Mouse (Mus musculus) liver, adult 2 months (tissue): ENCODE results near the gene Spag6. TPM values are rescaled to one million over a fixed set of nuclear protein-coding genes. Genes with fewer than 3 reads are reported as not detected.

Experiments
- DNase-seq: peaks from one replicate; pipeline ENCODE4 v3.0.0-alpha.2; 2011; ENCODE audit warnings: low read depth, low spot score; ENCODE audit errors: extremely low read depth
- H3K27ac ChIP-seq: fragments of 200-500 bp; replicated peaks from 2 replicates; pipeline ENCODE4 v1.5.1; 2012; ENCODE audit warnings: low read depth, mild to moderate bottlenecking, control low read depth, inconsistent platforms, low read length; ENCODE audit not compliant: insufficient read depth
- H3K27me3 ChIP-seq: fragments of 200-500 bp; 2 replicates; pipeline ENCODE4 v1.6.1; 2012; ENCODE audit warnings: mild to moderate bottlenecking, moderate library complexity, low read length, inconsistent platforms; ENCODE audit not compliant: control insufficient read depth, insufficient read depth
- H3K36me3 ChIP-seq: fragments of 200-500 bp; 2 replicates; pipeline ENCODE4 v1.6.1; 2012; ENCODE audit warnings: low read length, inconsistent platforms; ENCODE audit not compliant: control insufficient read depth, insufficient read depth
- H3K4me1 ChIP-seq: fragments of 200-500 bp; 2 replicates; pipeline ENCODE4 v1.6.1; 2011; ENCODE audit warnings: low read length; ENCODE audit not compliant: control insufficient read depth, insufficient read depth
- H3K4me3 ChIP-seq: fragments of 200-500 bp; 2 replicates; pipeline ENCODE4 v1.5.1; 2011; ENCODE audit warnings: low read depth, mild to moderate bottlenecking, control low read depth, low read length, moderate library complexity; ENCODE audit not compliant: insufficient read depth
- H3K79me2 ChIP-seq: fragments of 200-500 bp; 2 replicates; pipeline ENCODE4 v1.6.1; 2012; ENCODE audit warnings: inconsistent platforms, mild to moderate bottlenecking, low read length, moderate library complexity; ENCODE audit not compliant: control insufficient read depth, insufficient read depth
- H3K9ac ChIP-seq: fragments of 200-500 bp; 2 replicates; pipeline ENCODE4 v1.6.1; 2012; ENCODE audit warnings: low read depth, mild to moderate bottlenecking, control low read depth, inconsistent platforms, low read length
- CTCF ChIP-seq: fragments of 200-500 bp; IDR thresholded peaks from 2 replicates; pipeline ENCODE4 v1.5.1; 2011; ENCODE audit warnings: low read depth, low read length, control low read depth
- POLR2A ChIP-seq: fragments of 200-500 bp; IDR thresholded peaks from 2 replicates; pipeline ENCODE4 v1.6.1; 2011; ENCODE audit warnings: low read length, control low read depth; ENCODE audit not compliant: insufficient read depth; ENCODE audit errors: extremely low read depth
- WGBS: fragments of 180-500 bp; shearing (Covaris S2); methylation state at CpG from one replicate; pipeline ENCODE4 v1.1.7; 2018; 5-methylcytosine and 5-hydroxymethylcytosine counted together
- polyA plus RNA-seq: library from polyadenylated mRNA; depleted of rRNA; stranded (reverse); fragments of >200 nt; gene quantifications from 2 replicates; pipeline ENCODE4 v1.2.3, GENCODE M21; 2012
- total RNA-seq: library from RNA; depleted of rRNA; stranded (reverse); fragments of >200 nt; gene quantifications from 2 replicates; pipeline ENCODE4 v1.2.3, GENCODE M21; 2014

Spag6 gene
- total and polyA plus RNA-seq, 2 experiments: not detected

DNA sequence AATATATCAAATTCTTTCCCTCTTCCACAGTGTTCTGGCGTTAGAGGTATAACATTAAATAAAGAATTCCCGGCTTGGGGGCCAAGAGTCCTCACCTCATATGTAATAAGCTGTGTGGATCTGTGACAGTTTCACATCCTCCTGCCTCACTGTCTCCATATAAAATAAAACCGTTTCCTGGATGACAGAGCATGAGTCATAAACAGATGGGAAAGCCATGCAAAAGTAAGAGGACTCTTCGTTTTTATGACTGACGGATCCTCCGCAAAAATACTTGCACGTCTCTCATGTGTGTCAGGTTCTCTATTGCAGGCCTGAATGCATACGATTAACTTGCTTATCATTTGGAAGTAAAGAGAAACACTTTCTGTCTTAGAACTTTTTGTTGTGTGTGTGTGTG, 78.6 kb downstream of the Spag6 start:
- Histone ChIP-seq H3K4me3 (no peak overlapping the region), H3K79me2 (no peaks in the 10 kb centered on the region), H3K27ac (no peak overlapping the region), H3K27me3 (no peaks in the 10 kb centered on the region), H3K9ac (no peak overlapping the region), H3K4me1 (peaks cover under 1% of the 10 kb centered on the region; the same call in 1 of the 2 replicates), H3K36me3 (no peaks in the 10 kb centered on the region)
- TF ChIP-seq POLR2A (no peak), CTCF (no peak)
- DNase-seq: no peak
- WGBS: 85% methylated on average over 8 of the region's 8 CpGs

DNA sequence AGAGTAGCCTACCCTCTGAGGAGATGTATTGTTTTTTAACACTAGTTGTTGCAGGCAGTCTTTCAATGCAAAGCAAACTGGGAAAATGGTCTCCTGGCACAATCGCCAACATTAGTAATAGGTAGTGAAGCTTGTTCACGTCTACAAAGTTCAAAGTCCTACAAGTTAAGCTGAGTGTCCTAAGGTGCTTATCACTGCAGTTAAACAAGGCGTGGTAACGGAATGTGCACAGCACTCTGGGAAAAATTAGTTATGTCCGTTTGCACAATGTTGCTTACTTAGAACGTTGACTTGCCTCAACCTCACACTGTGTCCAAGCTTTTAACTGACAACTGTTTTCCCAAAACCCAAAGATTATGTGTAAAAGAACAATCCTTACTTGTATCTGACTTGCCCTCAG, 80.5 kb downstream of the Spag6 start:
- H3K79me2 ChIP-seq: no peaks in the 10 kb centered on the region
- no peak overlapping the region for H3K9ac ChIP-seq
- TF ChIP-seq CTCF: no peak
- TF ChIP-seq POLR2A: no peak
- H3K27ac ChIP-seq: no peak overlapping the region
- H3K36me3 ChIP-seq: no peaks in the 10 kb centered on the region
- DNase-seq: peak; percentile 7
- WGBS: 33% methylated on average over 6 of the region's 6 CpGs
- no peaks in the 10 kb centered on the region for H3K27me3 ChIP-seq
- no peaks in the 10 kb centered on the region for H3K4me1 ChIP-seq
- H3K4me3 ChIP-seq: no peak overlapping the region

DNA sequence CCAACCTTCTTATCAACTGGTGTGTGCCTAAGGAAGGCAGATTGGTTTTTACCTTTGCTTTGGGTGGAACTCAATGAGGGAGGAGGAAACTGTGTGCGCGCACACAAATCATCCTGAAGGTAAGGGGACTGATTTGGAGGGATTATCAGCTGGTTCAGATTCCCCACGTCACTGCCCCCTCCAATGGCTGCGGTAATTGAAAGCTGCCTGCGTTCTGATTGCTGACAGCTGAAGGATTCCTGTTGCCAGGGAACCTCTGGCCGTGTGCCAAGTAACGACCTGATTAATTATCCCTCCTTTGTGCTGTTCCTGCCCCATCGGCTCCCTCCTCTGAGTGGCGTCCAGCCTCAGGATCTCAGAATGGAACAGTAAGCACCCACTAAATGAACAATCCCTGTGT, 84.4 kb downstream of the Spag6 start:
- DNase-seq: no peak
- no peaks in the 10 kb centered on the region for H3K79me2 ChIP-seq
- TF ChIP-seq POLR2A (no peak), CTCF (no peak)
- H3K4me3 ChIP-seq: no peak overlapping the region
- no peak overlapping the region for H3K27ac ChIP-seq
- no peaks in the 10 kb centered on the region for H3K27me3 ChIP-seq
- no peak overlapping the region for H3K9ac ChIP-seq
- no peaks in the 10 kb centered on the region for H3K4me1 ChIP-seq
- 27% methylated on average over 9 of the region's 9 CpGs for WGBS
- no peaks in the 10 kb centered on the region for H3K36me3 ChIP-seq

DNA sequence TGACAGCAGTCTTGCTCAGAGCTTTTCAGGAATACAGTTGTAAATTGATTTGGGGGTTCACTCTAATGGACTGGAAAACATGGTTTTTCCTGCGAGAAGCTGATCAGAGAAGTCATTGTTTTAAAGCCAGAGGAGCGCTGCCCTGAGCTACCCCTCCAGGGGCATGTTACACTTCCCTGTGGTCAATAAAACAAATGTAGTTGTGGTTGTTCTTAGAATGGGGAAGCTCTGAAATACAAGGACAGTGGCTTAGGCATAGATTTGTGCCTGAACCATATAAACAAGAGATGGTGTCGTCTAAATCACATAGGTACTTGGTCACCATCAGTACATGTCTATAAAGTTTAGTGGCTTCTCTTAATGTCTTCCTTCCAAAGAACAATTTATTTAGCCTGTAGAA, 86.0 kb downstream of the Spag6 start:
- Histone ChIP-seq H3K4me1 (no peaks in the 10 kb centered on the region), H3K27ac (no peak overlapping the region), H3K4me3 (no peak overlapping the region), H3K9ac (no peak overlapping the region), H3K27me3 (no peaks in the 10 kb centered on the region), H3K36me3 (no peaks in the 10 kb centered on the region), H3K79me2 (no peaks in the 10 kb centered on the region)
- WGBS: 86% methylated on average over 3 of the region's 3 CpGs
- no peak for TF ChIP-seq CTCF
- TF ChIP-seq POLR2A: no peak
- no peak for DNase-seq

DNA sequence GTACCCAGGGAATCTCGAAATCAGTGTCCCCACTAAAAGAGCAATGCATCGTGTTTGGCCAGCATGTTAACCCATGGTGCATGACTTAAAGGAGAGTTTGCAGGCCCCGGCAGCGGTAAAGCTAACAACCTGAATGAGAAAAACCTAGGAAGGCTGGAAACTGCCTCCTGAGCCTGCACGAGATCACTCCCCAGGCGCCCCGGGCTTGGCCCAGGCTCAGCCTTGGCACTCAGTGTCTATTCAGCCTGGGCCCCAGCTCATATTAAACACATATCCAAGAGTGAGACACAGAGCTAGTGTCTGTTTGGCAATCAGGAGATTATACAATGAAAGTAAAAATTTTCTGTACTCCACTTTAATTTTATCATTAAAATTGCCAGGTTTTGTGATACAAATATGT, 87.5 kb downstream of the Spag6 start:
- no peak overlapping the region for H3K4me3 ChIP-seq
- 89% methylated on average over 7 of the region's 7 CpGs for WGBS
- DNase-seq: no peak
- no peaks in the 10 kb centered on the region for H3K36me3 ChIP-seq
- no peaks in the 10 kb centered on the region for H3K4me1 ChIP-seq
- H3K9ac ChIP-seq: no peak overlapping the region
- no peak for TF ChIP-seq CTCF
- no peak for TF ChIP-seq POLR2A
- H3K27me3 ChIP-seq: no peaks in the 10 kb centered on the region
- H3K27ac ChIP-seq: no peak overlapping the region
- no peaks in the 10 kb centered on the region for H3K79me2 ChIP-seq

DNA sequence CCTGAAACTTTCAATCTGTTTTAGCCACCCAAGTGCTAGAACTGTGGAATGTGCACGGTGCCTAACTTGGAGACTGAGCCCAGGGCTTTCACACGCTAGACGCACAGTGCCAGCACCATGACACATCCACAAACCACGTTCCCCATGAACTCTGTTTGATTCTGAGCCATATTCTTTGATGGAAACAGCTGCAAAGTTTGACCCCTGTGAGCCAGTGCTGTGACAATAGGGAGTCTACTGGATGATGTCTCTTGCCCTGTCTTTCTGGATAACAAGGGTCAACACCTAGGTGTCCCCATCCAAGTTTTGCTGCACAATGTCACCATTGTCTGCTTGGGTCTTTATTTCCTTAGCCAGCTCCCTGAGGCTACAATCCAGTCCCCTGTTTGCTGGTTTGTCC, 100.4 kb downstream of the Spag6 start:
- TF ChIP-seq POLR2A (no peak), CTCF (no peak)
- Histone ChIP-seq H3K79me2 (no peaks in the 10 kb centered on the region), H3K4me1 (no peaks in the 10 kb centered on the region), H3K4me3 (no peak overlapping the region), H3K27me3 (no peaks in the 10 kb centered on the region), H3K27ac (no peak overlapping the region), H3K9ac (no peak overlapping the region), H3K36me3 (no peaks in the 10 kb centered on the region)
- WGBS: 79% methylated on average over 4 of the region's 4 CpGs
- DNase-seq: no peak
